Mouse (Mus musculus): Measurements from ENCODE around the gene Plekhg2.
A peak's percentile ranks its signal among the peaks of the same experiment; 100 is the strongest.

Plekhg2 gene

GRCm38 (mm10) chr7:28382981-28383396 lies 10.6 kb upstream of the Plekhg2 start:
- no peak for DNase-seq (ENCODE audit: low spot score)

GRCm38 (mm10) chr7:28382347-28382951 lies 10.1 kb upstream of the Plekhg2 start:
- DNase-seq (ENCODE audit: low spot score) = peak; percentile 21

- peak; percentile 86 for DNase-seq (ENCODE audit: low spot score)
Measured at GRCm38 (mm10) chr7:28381938-28382337, 9.5 kb upstream of the Plekhg2 start.

- DNase-seq (ENCODE audit: low spot score) = peak; percentile 74
Measured at GRCm38 (mm10) chr7:28381017-28381790, 8.8 kb upstream of the Plekhg2 start.

GRCm38 (mm10) chr7:28380237-28381016 lies 8.0 kb upstream of the Plekhg2 start, which contains the start of gene Zfp36:
TSS of gene Zfp36 (minus strand) at chr7:28380253.
- DNase-seq (ENCODE audit: low spot score) = no peak

GRCm38 (mm10) chr7:28378769-28379651 lies 6.6 kb upstream of the Plekhg2 start:
- peak; percentile 93 for DNase-seq (ENCODE audit: low spot score)

- DNase-seq (ENCODE audit: low spot score) = peak; percentile 10
Measured at GRCm38 (mm10) chr7:28378066-28378690, 5.8 kb upstream of the Plekhg2 start.

GRCm38 (mm10) chr7:28377190-28378065 lies 5.0 kb upstream of the Plekhg2 start:
- DNase-seq (ENCODE audit: low spot score) = no peak

- peak; percentile 72 for DNase-seq (ENCODE audit: low spot score)
Measured at GRCm38 (mm10) chr7:28376011-28376771, 3.8 kb upstream of the Plekhg2 start.

- peak; percentile 96 for DNase-seq (ENCODE audit: low spot score)
Measured at GRCm38 (mm10) chr7:28375176-28375921, 3.0 kb upstream of the Plekhg2 start.

- DNase-seq (ENCODE audit: low spot score) = no peak
Measured at GRCm38 (mm10) chr7:28374647-28375046, 2.2 kb upstream of the Plekhg2 start.

- no peak for DNase-seq (ENCODE audit: low spot score)
Measured at GRCm38 (mm10) chr7:28373891-28374495, 1.6 kb upstream of the Plekhg2 start.

- peak; percentile 95 for DNase-seq (ENCODE audit: low spot score)
Measured at GRCm38 (mm10) chr7:28373131-28373581, 757 bp upstream of the Plekhg2 start.

GRCm38 (mm10) chr7:28371514-28371989 lies 847 bp downstream of the Plekhg2 start:
- peak; percentile 72 for DNase-seq (ENCODE audit: low spot score)

- DNase-seq (ENCODE audit: low spot score) = no peak
Measured at GRCm38 (mm10) chr7:28370977-28371513, 1.4 kb downstream of the Plekhg2 start.

- no peak for DNase-seq (ENCODE audit: low spot score)
Measured at GRCm38 (mm10) chr7:28370051-28370450, 2.3 kb downstream of the Plekhg2 start.

GRCm38 (mm10) chr7:28368276-28368920 lies 4.0 kb downstream of the Plekhg2 start:
- DNase-seq (ENCODE audit: low spot score) = no peak
